Mouse (Mus musculus) embryonic facial prominence, embryonic 10.5 days (tissue): ENCODE data around the gene Myoz1. TPM values are rescaled to one million over a fixed set of nuclear protein-coding genes. Genes with fewer than 3 reads are reported as not detected.
A peak's percentile ranks its signal among the peaks of the same experiment; 100 is the strongest.
"Not testable (repeated sequence)": the region's sequence is repeated elsewhere in the genome, so short reads cannot be mapped to it uniquely, and the experiment has no call there.

Experiments
- DNase-seq: peaks from one replicate; pipeline ENCODE4 v3.0.0-alpha.2; 2017; ENCODE audit warnings: low spot score
- H3K27ac ChIP-seq: fragments of 300-500 bp; sonication (generic); replicated peaks from 2 replicates; pipeline ENCODE4 v1.5.1; 2016; ENCODE audit warnings: mild to moderate bottlenecking
- H3K27me3 ChIP-seq: fragments of 300-500 bp; sonication (generic); replicated peaks from 2 replicates; pipeline ENCODE4 v1.6.1; 2016; ENCODE audit warnings: low read depth, mild to moderate bottlenecking; ENCODE audit not compliant: poor library complexity, severe bottlenecking
- H3K36me3 ChIP-seq: fragments of 300-500 bp; sonication (generic); replicated peaks from 2 replicates; pipeline ENCODE4 v1.6.1; 2016; ENCODE audit warnings: mild to moderate bottlenecking, moderate library complexity
- H3K4me1 ChIP-seq: fragments of 300-500 bp; sonication (generic); 2 replicates; pipeline ENCODE4 v1.6.1; 2016
- H3K4me3 ChIP-seq: fragments of 300-500 bp; sonication (generic); 2 replicates; pipeline ENCODE4 v1.5.1; 2016; ENCODE audit warnings: mild to moderate bottlenecking, moderate library complexity
- H3K9me3 ChIP-seq: fragments of 300-500 bp; sonication (generic); 2 replicates; pipeline ENCODE4 v1.6.1; 2016; ENCODE audit warnings: mild to moderate bottlenecking
- WGBS: fragments of 180-500 bp; shearing (Covaris S2); methylation state at CpG from one replicate; pipeline ENCODE4 v1.1.7; 2016; 5-methylcytosine and 5-hydroxymethylcytosine counted together
- polyA plus RNA-seq: library from polyadenylated mRNA; unstranded; fragments of >200 nt; fragmentation: Nextera tagmentation; extraction: Ambion mirVana; gene quantifications from 2 replicates; pipeline ENCODE4 v1.2.1, GENCODE M21; 2016

The Myoz1 gene
- polyA plus RNA-seq, 1 experiment from 2014 or later = 0.71 TPM

DNA sequence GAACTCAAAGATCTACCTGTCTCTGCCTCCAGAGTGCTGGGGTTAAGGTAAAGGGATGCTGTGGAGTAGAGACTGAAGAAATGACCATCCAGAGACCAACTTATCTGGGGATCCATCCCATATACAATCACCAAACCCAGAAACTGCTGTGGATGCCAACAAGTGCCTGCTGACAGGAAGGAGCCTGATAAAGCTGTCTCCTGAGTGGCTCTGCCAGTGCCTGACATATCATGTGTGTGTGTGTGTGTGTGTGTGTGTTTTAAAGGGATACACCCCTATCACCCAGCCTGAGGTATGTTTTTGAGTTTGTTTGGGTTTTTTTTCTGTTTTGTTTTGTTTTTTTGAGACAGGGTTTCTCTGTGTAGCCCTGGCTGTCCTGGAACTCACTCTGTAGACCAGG, 10.0 kb downstream of the Myoz1 start:
- DNase-seq = no peak
- Histone ChIP-seq H3K36me3 (no peaks in the 10 kb centered on the region), H3K9me3 (no peaks in the 10 kb centered on the region), H3K27me3 (no peaks in the 10 kb centered on the region), H3K27ac (no peak overlapping the region), H3K4me1 (peaks cover 8% of the 10 kb centered on the region), H3K4me3 (no peak overlapping the region)

DNA sequence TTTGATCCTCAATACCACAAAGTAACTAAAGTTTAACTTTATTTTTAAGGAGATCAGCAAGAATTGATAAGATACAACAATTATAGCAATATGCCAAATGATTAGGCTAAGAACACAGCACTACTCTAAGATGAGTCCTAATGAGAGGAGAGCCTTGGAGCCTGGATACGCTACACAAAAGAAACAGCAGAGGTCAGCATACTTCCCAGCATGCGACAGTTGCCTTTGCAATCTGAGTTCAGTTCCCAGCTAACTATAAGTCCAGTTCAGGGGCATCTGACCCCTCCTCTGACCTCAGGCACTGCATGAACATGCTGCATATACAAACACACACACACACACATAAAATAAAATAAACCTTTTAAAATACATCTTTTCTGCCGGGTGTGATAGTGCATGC, 10.8 kb downstream of the Myoz1 start:
- Histone ChIP-seq H3K4me1 (peaks cover 8% of the 10 kb centered on the region), H3K9me3 (no peaks in the 10 kb centered on the region), H3K27ac (no peak overlapping the region), H3K4me3 (no peak overlapping the region), H3K36me3 (no peaks in the 10 kb centered on the region), H3K27me3 (no peaks in the 10 kb centered on the region)
- 35% methylated on average over 3 of the region's 3 CpGs for WGBS
- DNase-seq = no peak

DNA sequence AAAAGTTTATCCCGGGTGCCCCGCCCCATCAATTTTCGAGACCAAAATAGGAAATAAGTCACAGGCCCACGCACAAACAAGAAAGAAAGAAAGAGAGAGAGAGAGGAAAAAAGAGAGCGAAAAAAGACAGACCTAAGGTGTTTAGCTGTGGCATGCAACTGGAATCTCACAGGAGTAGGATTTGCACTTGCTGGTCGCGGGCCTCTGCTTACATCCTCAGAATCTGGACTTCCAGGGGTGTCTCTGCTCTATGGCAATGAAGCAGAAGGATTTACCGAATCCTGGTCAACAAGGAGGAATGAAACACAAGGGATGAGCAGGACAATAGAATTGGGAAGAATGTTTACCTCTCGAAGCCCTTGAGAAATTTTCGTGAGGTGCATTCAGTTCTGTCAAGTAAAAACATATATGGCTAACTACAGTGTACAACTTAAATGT, 14.9 kb downstream of the Myoz1 start:
- Histone ChIP-seq H3K27ac (peak overlapping the region; percentile 98), H3K27me3 (no peaks in the 10 kb centered on the region), H3K4me3 (peak overlapping the region; percentile 91), H3K9me3 (no peaks in the 10 kb centered on the region), H3K36me3 (peaks cover 2% of the 10 kb centered on the region), H3K4me1 (peaks cover 13% of the 10 kb centered on the region)
- 16% methylated on average over 10 of the region's 10 CpGs for WGBS
- DNase-seq = peak; percentile 41

DNA sequence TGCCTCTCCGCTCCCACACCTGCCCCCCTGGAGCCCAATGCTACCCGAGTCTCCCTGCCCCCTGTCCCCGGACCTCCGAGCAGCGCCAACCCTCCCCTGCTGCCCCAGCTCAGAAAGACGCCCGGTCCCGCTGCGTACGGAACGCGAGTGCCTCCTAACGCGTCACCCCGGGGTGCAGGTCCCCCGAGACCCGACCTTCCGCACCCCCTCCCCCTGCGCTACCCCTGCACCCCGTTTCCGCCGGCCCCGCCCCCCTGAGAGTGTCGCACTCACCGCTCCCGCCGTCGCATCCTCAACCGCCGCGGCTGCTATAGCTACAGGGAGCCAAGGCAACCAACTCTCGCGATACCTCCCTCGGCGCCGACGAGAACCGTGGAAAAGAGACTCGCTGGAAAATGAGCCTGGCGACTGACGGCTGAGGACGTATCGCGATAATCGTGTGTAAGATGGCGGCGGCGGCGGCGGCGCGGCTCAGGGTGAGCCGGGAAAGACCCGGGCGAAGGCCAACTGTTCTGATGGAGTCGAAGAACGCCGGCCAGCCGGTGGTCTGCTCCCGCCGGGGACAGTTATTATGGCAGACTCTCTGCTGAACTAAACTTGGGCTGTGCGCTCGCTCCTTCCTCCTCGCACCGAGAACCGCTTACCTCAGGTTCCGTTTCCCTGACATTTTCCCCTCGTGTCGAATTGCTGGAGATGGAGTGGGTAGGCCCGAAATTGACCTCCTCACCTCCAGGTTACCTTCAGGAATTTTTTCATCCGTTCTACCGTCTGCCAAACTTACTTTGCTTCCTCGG, 15.5 kb downstream of the Myoz1 start, which contains the start of gene Usp54:
TSS of gene Usp54 (minus strand) at position 420 of the 794 bp plus-strand sequence.
- under 1% methylated on average over 73 of the region's 73 CpGs for WGBS
- H3K27ac ChIP-seq = peak within 1 kb of the TSS; percentile 98
- peaks cover 13% of the 10 kb centered on the region for H3K4me1 ChIP-seq

DNA sequence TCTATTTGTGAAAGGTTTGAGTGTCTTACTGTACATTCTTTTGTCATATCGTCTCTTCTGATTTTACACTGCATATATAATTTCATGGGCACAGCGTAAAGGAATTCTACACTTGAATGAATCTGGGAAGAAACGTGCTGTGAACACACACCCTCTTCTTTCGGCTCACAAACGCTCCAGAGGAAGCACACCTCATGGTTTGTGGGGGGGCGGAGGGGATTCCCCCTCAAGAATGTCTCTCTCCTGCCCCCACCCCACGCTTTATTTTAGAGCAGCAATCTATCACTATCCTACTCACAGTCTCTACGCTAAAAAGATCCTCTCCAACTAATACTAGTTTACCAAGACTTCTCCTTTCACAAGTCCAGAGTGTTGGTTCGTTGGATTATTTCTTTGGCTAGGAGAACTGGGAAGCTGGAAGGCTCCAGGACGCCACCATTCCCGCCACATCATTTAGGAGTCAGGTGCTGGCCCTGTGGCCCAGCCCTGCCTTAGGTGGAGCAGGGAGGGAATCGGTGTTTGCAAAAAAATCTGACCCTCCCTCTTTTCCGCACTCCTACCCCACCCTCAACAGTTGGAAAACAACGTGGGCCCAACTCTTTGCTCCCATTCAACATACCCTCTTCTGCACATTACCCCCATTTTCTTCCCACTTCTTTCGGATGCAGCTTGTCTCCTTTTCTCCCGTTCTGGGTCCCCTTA, 16.3 kb downstream of the Myoz1 start:
- H3K4me1 ChIP-seq = peaks cover 13% of the 10 kb centered on the region

More for the DNA sequence above, 15.5 kb downstream of the Myoz1 start, which contains the start of gene Usp54:
- peaks cover 8% of the 10 kb centered on the region for H3K36me3 ChIP-seq
- no peaks in the 10 kb centered on the region for H3K27me3 ChIP-seq
- no peaks in the 10 kb centered on the region for H3K9me3 ChIP-seq
- DNase-seq = peak; percentile 97
- peak within 1 kb of the TSS; percentile 91 for H3K4me3 ChIP-seq

DNA sequence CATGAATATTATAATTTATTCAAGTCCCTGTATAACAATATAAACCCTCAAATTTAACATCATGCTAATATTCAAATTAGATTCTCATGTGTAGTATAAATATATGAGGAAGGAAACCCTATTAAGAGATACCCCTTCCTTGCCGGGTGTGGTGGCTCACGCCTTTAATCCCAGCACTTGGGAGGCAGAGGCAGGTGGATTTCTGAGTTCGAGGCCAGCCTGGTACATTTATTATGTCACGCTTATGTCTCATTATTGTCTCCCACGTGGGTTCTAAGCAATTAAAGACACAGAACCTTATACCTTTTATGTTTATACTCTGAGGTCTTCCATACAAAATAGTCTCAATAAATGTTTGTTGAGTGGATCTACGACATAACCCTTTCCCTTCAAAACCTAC, 17.6 kb downstream of the Myoz1 start:
- 91% methylated on average over 6 of the region's 6 CpGs for WGBS
- H3K27ac ChIP-seq = no peak overlapping the region

More for the DNA sequence above, 16.3 kb downstream of the Myoz1 start:
- H3K27me3 ChIP-seq = no peaks in the 10 kb centered on the region
- peaks cover 11% of the 10 kb centered on the region for H3K36me3 ChIP-seq
- peak overlapping the region; percentile 98 for H3K27ac ChIP-seq
- DNase-seq = peak; percentile 46
- H3K9me3 ChIP-seq = no peaks in the 10 kb centered on the region
- peak overlapping the region; percentile 91 for H3K4me3 ChIP-seq
- WGBS = 3% methylated on average over 16 of the region's 16 CpGs

DNA sequence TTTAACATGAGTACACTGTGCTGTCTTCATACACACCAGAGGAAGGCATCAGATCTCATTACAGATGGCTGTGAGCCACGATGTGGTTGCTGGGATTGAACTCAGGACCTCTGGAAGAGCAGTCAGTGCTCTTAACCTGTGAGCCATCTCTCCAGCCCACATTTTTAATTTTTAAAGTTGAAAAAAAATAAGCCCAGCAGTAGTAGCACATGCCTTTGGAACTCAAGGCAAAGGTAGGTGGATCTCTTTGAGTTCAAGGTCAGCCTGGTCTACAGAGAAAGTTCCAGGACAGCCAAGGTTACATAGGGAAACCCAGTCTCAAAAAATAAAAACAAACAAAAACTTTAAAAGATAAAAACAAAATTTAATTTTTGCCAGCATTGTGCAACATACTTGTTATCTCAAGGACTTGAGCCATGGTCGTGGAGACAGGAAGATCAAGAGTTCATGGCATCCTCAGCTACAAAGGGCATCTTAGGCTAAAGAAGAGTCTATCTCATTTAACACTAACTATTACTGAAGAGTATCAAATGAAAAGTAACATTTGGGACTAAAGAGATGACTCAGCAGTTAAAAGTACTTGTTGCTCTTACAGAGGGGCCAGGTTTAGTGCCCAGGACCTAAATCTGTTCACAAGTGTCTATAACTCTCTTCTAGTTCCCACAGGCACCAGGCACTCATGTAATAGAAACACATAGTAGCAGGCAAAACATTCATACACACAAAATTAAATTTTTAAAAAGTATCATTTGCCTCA, 18.3 kb downstream of the Myoz1 start:
- WGBS = 89% methylated on average over 2 of the region's 2 CpGs
- Histone ChIP-seq H3K27ac (no peak overlapping the region), H3K27me3 (no peaks in the 10 kb centered on the region), H3K9me3 (no peaks in the 10 kb centered on the region), H3K36me3 (peaks cover 11% of the 10 kb centered on the region), H3K4me1 (peaks cover 13% of the 10 kb centered on the region), H3K4me3 (no peak overlapping the region)
- DNase-seq = no peak

More for the DNA sequence above, 17.6 kb downstream of the Myoz1 start:
- H3K27me3 ChIP-seq = no peaks in the 10 kb centered on the region
- peaks cover 11% of the 10 kb centered on the region for H3K36me3 ChIP-seq
- DNase-seq = no peak
- peaks cover 13% of the 10 kb centered on the region for H3K4me1 ChIP-seq
- no peak overlapping the region for H3K4me3 ChIP-seq
- H3K9me3 ChIP-seq = no peaks in the 10 kb centered on the region

DNA sequence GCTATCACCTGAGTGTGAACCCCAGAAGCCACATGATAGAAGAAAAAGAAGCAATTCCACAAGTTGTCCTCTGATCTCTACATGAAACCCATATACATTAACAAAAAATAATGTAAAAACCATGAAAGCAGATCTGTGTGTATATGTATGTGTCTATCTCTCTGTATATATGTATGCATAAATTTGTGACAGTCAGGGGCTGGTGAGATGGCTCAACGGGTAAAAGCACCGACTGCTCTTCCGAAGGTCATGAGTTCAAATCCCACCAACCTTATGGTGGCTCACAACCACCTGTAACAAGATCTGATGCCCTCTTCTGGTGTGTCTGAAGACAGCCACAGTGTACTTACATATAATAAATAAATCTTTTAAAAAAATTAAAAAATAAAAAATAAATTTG, 19.4 kb downstream of the Myoz1 start:
- H3K27me3 ChIP-seq, H3K4me3 ChIP-seq, H3K9me3 ChIP-seq, DNase-seq, H3K27ac ChIP-seq: not testable (repeated sequence)
- peaks cover 11% of the 10 kb centered on the region for H3K36me3 ChIP-seq
- H3K4me1 ChIP-seq = peaks cover 10% of the 10 kb centered on the region
- WGBS = 97% methylated on average over 3 of the region's 3 CpGs

DNA sequence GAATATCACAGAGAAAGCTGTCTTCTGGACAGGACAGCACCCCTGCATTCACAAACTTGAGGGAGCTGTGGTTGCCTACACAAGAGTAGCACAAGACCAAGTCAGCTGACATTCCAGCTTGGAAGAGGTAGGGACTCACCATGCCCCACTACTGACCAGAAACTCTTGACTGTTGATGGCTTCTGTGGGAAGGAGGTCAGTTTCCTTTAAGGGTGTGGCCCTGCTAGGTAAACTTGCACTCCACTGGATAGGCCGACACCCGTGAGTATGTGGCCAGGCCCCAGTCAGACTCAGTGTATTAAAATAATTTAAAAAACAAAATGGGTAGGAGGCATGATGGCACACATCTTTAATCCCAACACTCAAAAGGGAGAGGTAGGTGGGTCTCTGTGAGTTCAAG, 20.8 kb downstream of the Myoz1 start:
- Histone ChIP-seq H3K36me3 (peaks cover 11% of the 10 kb centered on the region), H3K4me3 (no peak overlapping the region), H3K9me3 (no peaks in the 10 kb centered on the region), H3K4me1 (peaks cover 5% of the 10 kb centered on the region), H3K27ac (no peak overlapping the region), H3K27me3 (no peaks in the 10 kb centered on the region)
- no peak for DNase-seq
- WGBS = 88% methylated on average over 2 of the region's 2 CpGs

DNA sequence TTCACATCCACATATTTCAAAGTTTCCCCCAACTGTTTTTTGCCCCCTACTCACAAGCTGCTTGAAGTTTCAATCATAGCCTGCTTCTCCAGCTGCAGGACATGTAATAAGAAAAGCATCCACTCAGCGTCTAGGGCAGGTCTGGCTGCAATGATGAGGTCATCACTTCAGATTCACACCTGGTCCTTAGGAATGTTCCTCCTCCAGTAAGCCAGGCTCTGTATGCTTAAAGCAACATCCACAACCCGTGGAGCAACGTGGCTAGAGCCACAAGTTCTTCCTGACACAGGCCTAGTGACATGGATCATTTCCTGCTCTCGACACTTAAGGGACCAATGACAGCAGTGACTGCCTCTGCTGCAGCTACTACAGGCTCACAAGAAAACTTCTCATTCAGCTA, 25.1 kb downstream of the Myoz1 start:
- Histone ChIP-seq H3K27me3 (no peaks in the 10 kb centered on the region), H3K9me3 (no peaks in the 10 kb centered on the region), H3K4me1 (no peaks in the 10 kb centered on the region), H3K4me3 (no peak overlapping the region), H3K27ac (no peak overlapping the region), H3K36me3 (peaks cover 21% of the 10 kb centered on the region)
- DNase-seq = no peak
- 67% methylated on average over 4 of the region's 4 CpGs for WGBS

DNA sequence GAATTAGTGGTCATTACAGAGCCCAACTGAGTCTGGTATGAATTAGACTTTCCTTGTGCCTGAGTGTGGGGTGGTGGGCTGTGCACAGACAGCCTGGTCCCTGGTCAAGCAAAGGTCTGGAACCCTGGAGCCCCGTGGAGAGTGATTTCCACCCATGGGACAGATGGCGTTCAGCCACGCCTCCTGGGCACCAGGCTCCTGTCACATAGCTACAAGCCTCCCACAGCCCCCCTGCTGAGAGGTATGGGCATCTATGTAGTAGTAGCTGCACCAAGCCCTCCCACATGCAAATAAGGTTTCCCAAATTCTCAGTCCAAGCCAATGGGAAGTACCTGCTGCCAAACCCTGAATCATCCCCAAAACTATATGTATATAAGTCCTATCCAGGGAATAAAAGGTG, 29.4 kb downstream of the Myoz1 start:
- Histone ChIP-seq H3K27me3 (no peaks in the 10 kb centered on the region), H3K4me3 (no peak overlapping the region), H3K36me3 (peaks cover 14% of the 10 kb centered on the region), H3K4me1 (no peaks in the 10 kb centered on the region), H3K9me3 (no peaks in the 10 kb centered on the region), H3K27ac (no peak overlapping the region)
- WGBS = 75% methylated on average over 3 of the region's 3 CpGs
- no peak for DNase-seq

DNA sequence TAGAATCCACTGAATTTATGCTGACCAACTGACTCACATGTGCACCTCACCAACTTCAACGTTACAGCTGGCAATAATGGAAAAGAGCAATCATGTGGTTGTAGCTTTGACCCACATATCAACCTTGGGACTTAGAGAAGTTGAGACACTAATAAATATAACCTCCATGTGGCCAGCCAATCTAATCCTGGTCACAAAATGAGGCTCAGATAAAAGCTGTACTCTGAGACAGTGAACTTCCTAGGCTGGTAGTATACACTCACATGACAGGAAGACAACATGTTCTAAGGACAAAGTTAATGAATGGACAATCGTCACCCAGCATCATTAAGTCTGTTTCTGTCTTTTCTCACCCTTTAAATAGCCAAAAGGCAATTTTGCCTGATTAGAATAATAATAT, 29.9 kb downstream of the Myoz1 start:
- DNase-seq = no peak
- H3K4me1 ChIP-seq = no peaks in the 10 kb centered on the region
- 89% methylated on average over 2 of the region's 2 CpGs for WGBS
- no peak overlapping the region for H3K4me3 ChIP-seq
- no peak overlapping the region for H3K27ac ChIP-seq
- no peaks in the 10 kb centered on the region for H3K27me3 ChIP-seq
- no peaks in the 10 kb centered on the region for H3K9me3 ChIP-seq
- H3K36me3 ChIP-seq = peaks cover 14% of the 10 kb centered on the region
